Mouse (Mus musculus) limb, embryonic 13.5 days (tissue): ENCODE measurements around the gene Mettl11b. TPM values are rescaled to one million over a fixed set of nuclear protein-coding genes. Genes with fewer than 3 reads are reported as not detected.
"Not testable (repeated sequence)": the region's sequence is repeated elsewhere in the genome, so short reads cannot be mapped to it uniquely, and the experiment has no call there.

Experiments used
- ATAC-seq: fragments of 200-750 bp; cut with Nextera tagmentation; 2 replicates; pipeline ENCODE4 v1.8.0; 2017; ENCODE audit warnings: low read depth, moderate number of reproducible peaks, moderate TSS enrichment; ENCODE audit not compliant: low FRiP score
- H3K27ac ChIP-seq: fragments of 300-500 bp; sonication (generic); 2 replicates; pipeline ENCODE4 v1.5.1; 2015; ENCODE audit warnings: inconsistent platforms, mild to moderate bottlenecking, moderate library complexity
- H3K27me3 ChIP-seq: fragments of 300-500 bp; sonication (generic); 2 replicates; pipeline ENCODE4 v1.6.1; 2015; ENCODE audit warnings: mild to moderate bottlenecking, inconsistent platforms
- H3K36me3 ChIP-seq: fragments of 300-500 bp; sonication (generic); 2 replicates; pipeline ENCODE4 v1.6.1; 2015; ENCODE audit warnings: inconsistent platforms, mild to moderate bottlenecking, moderate library complexity
- H3K4me1 ChIP-seq: fragments of 300-500 bp; sonication (generic); 2 replicates; pipeline ENCODE4 v1.6.1; 2015; ENCODE audit warnings: inconsistent platforms
- H3K4me2 ChIP-seq: fragments of 300-500 bp; sonication (generic); replicated peaks from 2 replicates; pipeline ENCODE4 v1.6.1; 2015; ENCODE audit warnings: inconsistent platforms, mild to moderate bottlenecking, moderate library complexity
- H3K4me3 ChIP-seq: fragments of 300-500 bp; sonication (generic); 2 replicates; pipeline ENCODE4 v1.5.1; 2015; ENCODE audit warnings: moderate library complexity, mild to moderate bottlenecking, inconsistent platforms
- H3K9ac ChIP-seq: fragments of 300-500 bp; sonication (generic); 2 replicates; pipeline ENCODE4 v1.6.1; 2015; ENCODE audit warnings: mild to moderate bottlenecking, inconsistent platforms
- H3K9me3 ChIP-seq: fragments of 300-500 bp; sonication (generic); 2 replicates; pipeline ENCODE4 v1.6.1; 2016; ENCODE audit warnings: inconsistent platforms
- WGBS: fragments of 180-500 bp; shearing (Covaris S2); methylation state at CpG from one replicate; pipeline ENCODE4 v1.1.7; 2015; 5-methylcytosine and 5-hydroxymethylcytosine counted together
- polyA plus RNA-seq: library from polyadenylated mRNA; unstranded; fragments of >200 nt; fragmentation: Nextera tagmentation; extraction: Ambion mirVana; gene quantifications from 2 replicates; pipeline ENCODE4 v1.2.1, GENCODE M21; 2015

The Mettl11b gene
- polyA plus RNA-seq, result 0.18 TPM in 1 of 2 replicates, not detected in the other

DNA sequence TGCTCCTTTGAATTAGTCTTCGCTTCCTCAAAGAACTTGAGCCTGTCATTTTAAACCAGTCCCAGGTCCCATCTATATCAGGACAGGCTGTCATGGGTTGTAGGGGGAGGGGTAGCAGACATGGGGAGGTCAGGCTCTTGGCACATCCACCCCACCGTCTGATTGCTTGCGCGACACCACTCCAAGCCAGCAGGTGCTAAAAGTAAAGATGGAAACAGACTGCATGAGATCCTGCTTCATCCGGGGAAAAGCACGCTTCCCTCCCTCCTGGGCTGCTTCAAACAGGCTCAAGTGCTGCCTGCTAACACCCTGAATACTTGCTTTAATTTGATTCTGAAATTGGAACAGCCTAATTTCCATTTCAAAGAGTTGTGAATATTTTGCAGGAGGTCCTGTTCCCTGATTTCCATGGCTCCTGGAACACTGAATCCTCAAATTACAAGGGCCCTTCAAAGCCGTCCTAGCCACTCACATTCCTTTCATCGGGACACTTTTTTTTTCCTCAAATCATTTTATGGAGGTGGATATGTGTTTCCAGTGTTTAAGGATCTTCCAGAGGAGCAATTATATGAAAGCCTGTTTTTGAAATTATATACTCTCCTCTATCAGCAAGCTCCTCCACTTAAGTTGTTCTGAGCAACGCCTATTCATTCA lies at the start of gene Mettl11b:
Gene Mettl11b, minus strand, starts transcription at position 127 of the 654 bp plus-strand sequence.
- no peak within 1 kb of the TSS for H3K27ac ChIP-seq
- ATAC-seq, result no peak
- H3K4me1 ChIP-seq, result peaks cover 18% of the 10 kb centered on the region
- 42% methylated on average over 9 of the region's 9 CpGs for WGBS
- no peak within 1 kb of the TSS for H3K4me2 ChIP-seq
- no peak within 1 kb of the TSS for H3K4me3 ChIP-seq
- H3K27me3 ChIP-seq, result peaks cover 7% of the 10 kb centered on the region
- no peaks in the 10 kb centered on the region for H3K36me3 ChIP-seq
- H3K9ac ChIP-seq, result no peak within 1 kb of the TSS
- H3K9me3 ChIP-seq, result no peaks in the 10 kb centered on the region

DNA sequence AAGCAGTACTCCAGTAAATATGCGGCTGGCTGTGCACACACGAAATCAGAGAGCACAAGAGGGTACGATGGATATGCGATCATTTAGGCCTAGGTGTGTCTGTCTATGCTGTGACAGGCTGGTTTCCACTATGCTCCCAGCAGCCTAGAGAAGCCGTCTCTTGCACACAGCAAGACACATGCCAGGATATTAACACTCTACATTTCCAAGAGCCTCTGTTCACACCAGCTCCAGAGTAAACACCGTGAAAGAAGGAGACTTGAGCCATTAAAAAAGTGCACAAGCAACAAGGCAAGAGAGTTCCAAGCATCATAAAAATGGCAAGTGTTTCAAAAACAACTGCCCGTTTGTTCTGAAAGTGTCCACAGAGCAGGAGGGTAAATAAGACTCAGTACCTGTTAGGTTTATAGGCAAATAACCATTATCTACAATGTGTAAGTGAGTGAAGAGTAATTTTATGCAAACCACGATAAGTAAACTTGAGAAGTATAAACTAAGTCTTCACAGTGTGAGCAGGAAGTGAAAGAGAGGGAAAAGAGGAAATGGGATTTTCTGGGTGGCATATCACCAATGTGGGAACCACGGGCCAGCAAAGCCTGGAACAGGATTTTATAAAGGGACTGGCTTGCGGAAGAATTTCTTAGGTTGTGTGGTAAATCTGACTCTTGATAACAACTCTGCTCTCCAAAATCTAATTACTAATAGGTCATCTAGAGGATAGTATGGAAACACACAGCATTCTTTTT lies 32.6 kb upstream of the Mettl11b start:
- Histone ChIP-seq H3K4me2 (0 out of 2 replicates have a peak overlapping the region, but pooled peaks have one; percentile 3), H3K27ac (peak overlapping the region; percentile 63), H3K36me3 (no peaks in the 10 kb centered on the region), H3K9ac (no peak overlapping the region), H3K9me3 (no peaks in the 10 kb centered on the region), H3K27me3 (peaks cover 6% of the 10 kb centered on the region; the same call in 1 of the 2 replicates), H3K4me1 (peaks cover 11% of the 10 kb centered on the region), H3K4me3 (no peak overlapping the region)
- WGBS, result 17% methylated on average over 10 of the region's 10 CpGs
- peak; percentile 48; the same call in 1 of the 2 replicates for ATAC-seq

DNA sequence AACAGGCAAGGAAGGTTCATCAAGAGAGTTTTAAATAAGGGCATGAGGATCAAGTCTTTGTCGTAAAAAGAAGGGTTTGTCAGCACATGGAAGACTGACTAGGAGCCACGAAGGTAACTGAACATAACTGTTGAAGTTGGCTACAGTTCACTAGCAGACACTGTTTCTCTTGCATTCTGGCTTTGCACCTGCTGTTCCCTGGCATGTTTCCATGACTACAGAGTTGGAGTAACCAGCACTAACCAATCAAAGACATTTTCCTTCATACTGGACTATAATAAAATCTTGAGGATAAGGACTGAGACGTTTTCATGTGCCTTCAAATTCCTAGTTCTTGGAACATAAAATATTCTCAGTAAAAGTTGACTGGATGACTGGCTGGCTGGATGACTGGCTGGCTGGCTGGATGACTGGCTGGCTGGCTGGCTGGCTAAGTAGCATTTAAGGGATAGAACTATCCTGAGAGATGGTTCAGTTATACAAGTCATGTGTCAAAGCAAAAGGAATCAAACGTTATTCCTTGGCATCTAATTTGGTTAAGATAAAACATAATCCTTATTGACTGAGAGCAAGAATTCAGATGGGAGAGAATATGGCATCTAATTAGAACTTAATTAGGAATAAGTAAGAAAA lies 26.4 kb upstream of the Mettl11b start:
- ATAC-seq, result no peak
- no peak overlapping the region for H3K27ac ChIP-seq
- 52% methylated on average over 4 of the region's 4 CpGs for WGBS

DNA sequence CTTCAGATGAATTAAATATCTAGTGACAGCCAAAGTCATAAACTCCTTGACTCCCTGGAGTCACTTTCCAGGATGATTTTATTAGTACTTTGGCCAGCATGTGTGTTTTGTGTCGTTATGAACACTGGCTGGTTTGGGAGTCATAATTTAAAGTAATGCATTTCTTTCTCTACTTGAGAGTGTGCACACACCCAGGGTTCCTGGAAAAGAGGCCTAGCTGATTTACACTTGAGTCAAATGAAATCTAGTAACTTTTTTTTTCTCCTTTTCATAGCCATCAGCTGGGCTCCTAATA lies 12.2 kb upstream of the Mettl11b start:
- H3K36me3 ChIP-seq, result no peaks in the 10 kb centered on the region
- no peak overlapping the region for H3K9ac ChIP-seq
- H3K9me3 ChIP-seq, result peaks cover 5% of the 10 kb centered on the region; the same call in 1 of the 2 replicates
- no peak overlapping the region for H3K4me3 ChIP-seq
- ATAC-seq, result 0 out of 2 replicates have a peak, but pooled peaks have one; percentile 57
- H3K4me1 ChIP-seq, result peaks cover 12% of the 10 kb centered on the region
- 16% methylated on average over 1 of the region's 1 CpGs for WGBS
- H3K4me2 ChIP-seq, result no peak overlapping the region
- peaks cover 26% of the 10 kb centered on the region for H3K27me3 ChIP-seq
- no peak overlapping the region for H3K27ac ChIP-seq

More for the DNA sequence above, 26.4 kb upstream of the Mettl11b start:
- no peak overlapping the region for H3K4me2 ChIP-seq
- no peaks in the 10 kb centered on the region for H3K36me3 ChIP-seq
- H3K4me3 ChIP-seq, result no peak overlapping the region
- H3K4me1 ChIP-seq, result no peaks in the 10 kb centered on the region
- H3K9me3 ChIP-seq, result no peaks in the 10 kb centered on the region
- H3K9ac ChIP-seq, result no peak overlapping the region
- peaks cover 6% of the 10 kb centered on the region; the same call in 1 of the 2 replicates for H3K27me3 ChIP-seq

DNA sequence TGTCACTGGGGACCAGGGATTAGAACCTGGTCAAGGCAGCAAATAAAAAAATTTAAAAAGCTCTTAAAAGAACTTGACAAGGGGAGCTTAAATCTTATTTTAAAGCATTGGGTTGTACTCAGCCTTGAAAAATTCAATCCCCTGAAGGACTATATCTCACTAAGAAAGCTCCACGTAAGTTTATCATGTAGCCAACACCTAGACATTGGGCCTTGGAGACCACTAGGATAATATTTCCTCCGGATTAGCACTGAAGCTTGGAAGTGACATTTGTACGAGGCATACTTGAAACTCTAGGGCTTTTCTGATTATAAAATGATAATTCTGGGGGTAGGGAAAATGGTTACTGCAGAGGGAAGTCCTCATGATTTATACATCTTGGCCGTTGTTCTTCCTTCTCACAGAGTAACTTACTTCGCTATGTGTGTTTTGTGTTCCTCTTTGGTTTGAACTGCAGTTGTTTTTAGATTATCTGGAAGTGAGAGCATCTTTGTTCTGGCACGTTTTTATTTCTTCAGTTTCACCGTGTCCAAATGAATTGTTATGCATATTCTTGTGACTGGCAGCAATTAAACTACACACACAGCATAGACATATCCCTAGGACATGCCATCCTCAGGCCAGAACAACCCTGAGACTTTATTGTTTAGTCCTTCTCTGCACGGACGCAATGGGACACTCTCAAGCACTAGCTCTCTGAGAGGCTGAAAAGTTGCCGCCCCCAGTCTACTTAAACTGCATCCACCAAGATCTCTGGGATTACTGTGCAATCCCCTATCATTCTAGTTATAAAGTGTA lies 11.6 kb upstream of the Mettl11b start:
- peaks cover 26% of the 10 kb centered on the region for H3K27me3 ChIP-seq
- peaks cover 12% of the 10 kb centered on the region for H3K4me1 ChIP-seq
- ATAC-seq, result peak; percentile 74
- no peaks in the 10 kb centered on the region for H3K36me3 ChIP-seq
- H3K9ac ChIP-seq, result no peak overlapping the region
- H3K4me2 ChIP-seq, result no peak overlapping the region
- no peak overlapping the region for H3K4me3 ChIP-seq
- no peak overlapping the region for H3K27ac ChIP-seq
- peaks cover 10% of the 10 kb centered on the region; the same call in 1 of the 2 replicates for H3K9me3 ChIP-seq
- WGBS, result 55% methylated on average over 10 of the region's 10 CpGs

DNA sequence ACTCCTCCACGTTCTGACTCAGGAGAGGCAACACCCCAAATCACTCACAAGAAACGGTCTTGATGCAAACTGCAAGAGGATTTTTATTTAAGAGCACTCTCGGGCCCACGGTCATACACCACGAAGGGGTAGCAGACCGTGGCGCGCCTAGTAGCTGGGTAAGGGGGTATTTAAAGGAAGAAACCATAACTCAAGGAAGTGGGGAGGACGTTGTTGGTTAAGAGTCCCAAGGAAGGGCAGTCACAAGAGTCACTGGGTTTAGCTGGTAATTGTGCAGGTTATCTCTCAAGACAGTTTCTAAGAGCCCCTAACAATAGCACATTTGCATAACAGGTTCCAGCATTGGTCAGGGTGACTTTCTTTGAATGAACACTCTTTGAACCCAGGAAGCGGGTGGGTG lies 6.1 kb upstream of the Mettl11b start:
- not testable (repeated sequence) for H3K9ac ChIP-seq, ATAC-seq, H3K4me2 ChIP-seq, H3K4me3 ChIP-seq, H3K36me3 ChIP-seq, H3K4me1 ChIP-seq, H3K27ac ChIP-seq
- Histone ChIP-seq H3K9me3 (peaks cover 16% of the 10 kb centered on the region; the same call in 1 of the 2 replicates), H3K27me3 (peaks cover 22% of the 10 kb centered on the region)
- 95% methylated on average over 10 of the region's 10 CpGs for whole genome bisulfite sequencing

DNA sequence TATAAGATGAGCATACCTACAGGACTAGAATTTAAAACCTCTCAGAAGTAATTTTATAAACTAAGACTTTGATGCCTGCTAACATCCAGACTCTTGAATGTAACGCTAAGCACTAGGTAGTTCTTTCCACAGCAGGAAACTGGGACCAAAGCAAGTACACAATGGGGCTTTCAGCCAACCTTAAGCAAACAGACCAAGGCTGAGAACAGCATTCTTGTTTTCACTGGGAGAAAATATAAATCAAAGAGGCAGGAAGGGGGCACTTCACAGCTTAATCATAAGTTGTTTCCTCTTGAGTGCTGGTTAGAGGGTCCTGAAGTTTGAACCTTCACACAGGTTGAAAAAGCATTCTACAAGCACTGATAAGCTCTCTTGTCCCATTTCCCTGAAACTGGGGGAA lies 1.1 kb downstream of the Mettl11b start:
- no peak overlapping the region for H3K4me3 ChIP-seq
- no peak overlapping the region for H3K9ac ChIP-seq
- no peak overlapping the region for H3K27ac ChIP-seq
- no peak for ATAC-seq
- H3K4me2 ChIP-seq, result no peak overlapping the region
- H3K36me3 ChIP-seq, result no peaks in the 10 kb centered on the region
- peaks cover 18% of the 10 kb centered on the region for H3K4me1 ChIP-seq
- peaks cover 3% of the 10 kb centered on the region; the same call in 1 of the 2 replicates for H3K27me3 ChIP-seq
- H3K9me3 ChIP-seq, result no peaks in the 10 kb centered on the region
- WGBS, result 47% methylated on average over 1 of the region's 1 CpGs

DNA sequence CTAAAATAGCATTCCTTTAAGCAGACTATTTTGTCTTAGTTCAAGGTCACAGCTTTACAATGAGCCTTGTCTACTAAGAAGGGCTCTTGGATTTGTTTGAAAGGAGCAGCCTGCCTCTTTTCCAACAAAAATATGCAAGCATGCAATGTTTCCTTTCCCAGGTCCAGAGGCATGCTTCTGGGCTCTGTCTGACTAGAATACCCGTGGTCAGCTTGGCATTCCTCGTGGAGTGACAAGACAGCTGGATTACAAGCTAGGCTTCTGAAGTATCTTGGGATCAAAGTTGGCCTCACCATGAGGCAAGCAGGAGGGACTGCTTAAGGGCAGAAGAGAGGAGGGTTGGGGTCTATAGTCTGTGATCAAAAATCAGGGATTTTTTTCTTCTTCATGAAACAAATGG lies 16.4 kb downstream of the Mettl11b start:
- 45% methylated on average over 2 of the region's 2 CpGs for WGBS
- Histone ChIP-seq H3K27me3 (no peaks in the 10 kb centered on the region), H3K36me3 (no peaks in the 10 kb centered on the region), H3K9ac (no peak overlapping the region), H3K27ac (no peak overlapping the region), H3K4me3 (no peak overlapping the region), H3K9me3 (no peaks in the 10 kb centered on the region), H3K4me2 (no peak overlapping the region), H3K4me1 (no peaks in the 10 kb centered on the region)
- no peak for ATAC-seq

DNA sequence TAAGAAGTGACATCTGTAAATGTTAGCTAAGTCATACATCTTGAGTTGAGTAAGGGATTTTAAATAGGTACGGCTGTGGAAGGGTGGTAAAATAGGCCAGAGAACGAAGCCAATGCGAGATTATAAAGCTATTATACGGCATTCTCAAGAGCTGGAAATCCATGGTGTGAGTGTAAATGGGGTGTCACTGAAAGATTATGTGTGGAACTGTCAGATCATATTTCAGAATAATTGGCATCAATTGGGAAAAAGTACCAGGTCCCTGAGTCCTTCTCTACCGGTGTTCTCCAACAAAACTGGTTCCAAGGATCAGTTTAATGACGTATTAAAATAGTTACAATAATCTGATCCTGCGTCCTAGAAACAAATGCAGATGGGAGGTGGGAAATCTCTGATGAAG lies 24.5 kb downstream of the Mettl11b start:
- no peak overlapping the region for H3K9ac ChIP-seq
- H3K27ac ChIP-seq, result no peak overlapping the region
- 30% methylated on average over 7 of the region's 7 CpGs for WGBS
- H3K4me3 ChIP-seq, result no peak overlapping the region
- no peak for ATAC-seq
- H3K36me3 ChIP-seq, result no peaks in the 10 kb centered on the region
- no peak overlapping the region for H3K4me2 ChIP-seq
- H3K4me1 ChIP-seq, result peaks cover 13% of the 10 kb centered on the region
- 0 out of 2 replicates have a peak, but pooled peaks cover 3% of the 10 kb centered on the region for H3K9me3 ChIP-seq
- H3K27me3 ChIP-seq, result no peaks in the 10 kb centered on the region

DNA sequence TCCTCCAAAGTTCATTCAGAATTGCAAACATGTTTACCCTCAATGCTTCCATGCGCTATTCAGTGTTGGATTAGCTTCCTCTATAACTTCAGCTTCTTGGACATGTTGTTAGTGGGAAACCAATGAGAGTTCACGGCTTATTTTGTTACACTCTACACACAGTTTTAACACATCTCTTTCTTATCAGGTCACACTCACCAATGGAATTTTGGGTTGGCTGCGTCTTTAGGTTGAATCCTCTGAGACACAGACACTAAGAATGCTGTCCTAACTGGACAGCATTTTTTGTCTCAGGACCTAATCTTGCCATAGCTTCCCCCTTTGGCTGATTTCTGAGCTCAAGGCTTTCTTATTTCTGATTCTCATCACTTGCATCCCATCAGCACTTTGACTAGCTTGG lies 25.3 kb downstream of the Mettl11b start:
- WGBS, result 74% methylated on average over 3 of the region's 3 CpGs
- peaks cover 13% of the 10 kb centered on the region for H3K4me1 ChIP-seq
- no peak overlapping the region for H3K4me2 ChIP-seq
- H3K4me3 ChIP-seq, result no peak overlapping the region
- no peak overlapping the region for H3K9ac ChIP-seq
- H3K9me3 ChIP-seq, result 0 out of 2 replicates have a peak, but pooled peaks cover 3% of the 10 kb centered on the region
- no peaks in the 10 kb centered on the region for H3K27me3 ChIP-seq
- ATAC-seq, result no peak
- no peak overlapping the region for H3K27ac ChIP-seq
- no peaks in the 10 kb centered on the region for H3K36me3 ChIP-seq

DNA sequence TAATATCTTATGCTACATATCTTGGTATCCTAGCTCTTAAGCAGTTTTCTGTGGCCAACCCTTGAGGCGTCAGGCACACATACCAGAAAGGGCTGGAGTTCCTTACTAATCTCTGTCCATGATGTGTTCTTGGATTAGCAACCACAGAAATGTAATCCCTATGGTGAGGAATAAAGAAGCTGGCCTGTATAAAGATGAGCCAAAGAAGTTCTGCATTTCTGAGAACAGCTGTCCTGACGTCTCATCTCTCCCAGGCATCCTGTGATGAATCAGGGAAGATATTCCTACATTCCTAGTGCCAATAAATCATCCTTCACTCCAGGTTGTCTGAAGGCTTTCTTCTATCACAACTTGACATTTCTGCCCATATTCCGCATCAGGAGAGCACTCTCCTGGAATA lies 33.2 kb downstream of the Mettl11b start:
- Histone ChIP-seq H3K4me2 (no peak overlapping the region), H3K27ac (no peak overlapping the region), H3K9me3 (0 out of 2 replicates have a peak, but pooled peaks cover under 1% of the 10 kb centered on the region), H3K4me3 (no peak overlapping the region), H3K27me3 (no peaks in the 10 kb centered on the region), H3K36me3 (no peaks in the 10 kb centered on the region), H3K9ac (no peak overlapping the region), H3K4me1 (no peaks in the 10 kb centered on the region)
- no peak for ATAC-seq
- 82% methylated on average over 3 of the region's 3 CpGs for WGBS
